Mouse (Mus musculus): Measurements from ENCODE around the gene Gm15140.
"Not testable (repeated sequence)": the region's sequence is repeated elsewhere in the genome, so short reads cannot be mapped to it uniquely, and the experiment has no call there.

The Gm15140 gene

GRCm38 (mm10) chrX:154120585-154120984 is at the start of gene Gm15140:
Gene Gm15140 (minus strand): TSS chrX:154120685.
- DNase-seq (ENCODE audit: extremely low spot score): not testable (repeated sequence)

Data from embryo, embryonic 9.5 days (tissue).